Mouse (Mus musculus) embryo, embryonic 10 days (tissue): ENCODE results near the gene Thop1.

ENCODE experiments used
- DNase-seq: peaks from one replicate; pipeline ENCODE4 v3.0.0-alpha.2; 2015; ENCODE audit warnings: low spot score

Gene Thop1

GRCm38 (mm10) chr10:81112946-81113345 is 43.1 kb downstream of the Thop1 start:
- DNase-seq: no peak

- no peak for DNase-seq
Measured at GRCm38 (mm10) chr10:81119625-81120024, 49.8 kb downstream of the Thop1 start.

GRCm38 (mm10) chr10:81120650-81121049 is 50.8 kb downstream of the Thop1 start:
- no peak for DNase-seq

- no peak for DNase-seq
Measured at GRCm38 (mm10) chr10:81122889-81123288, 53.1 kb downstream of the Thop1 start.

GRCm38 (mm10) chr10:81123500-81123899 is 53.7 kb downstream of the Thop1 start:
- DNase-seq: no peak
